Mouse (Mus musculus) kidney, postnatal 14 days (tissue): Measurements from ENCODE around the gene Dad1.

Experiments
- DNase-seq: peaks from one replicate; pipeline ENCODE4 v3.0.0; 2022; ENCODE audit warnings: mixed read lengths

Gene Dad1

DNA sequence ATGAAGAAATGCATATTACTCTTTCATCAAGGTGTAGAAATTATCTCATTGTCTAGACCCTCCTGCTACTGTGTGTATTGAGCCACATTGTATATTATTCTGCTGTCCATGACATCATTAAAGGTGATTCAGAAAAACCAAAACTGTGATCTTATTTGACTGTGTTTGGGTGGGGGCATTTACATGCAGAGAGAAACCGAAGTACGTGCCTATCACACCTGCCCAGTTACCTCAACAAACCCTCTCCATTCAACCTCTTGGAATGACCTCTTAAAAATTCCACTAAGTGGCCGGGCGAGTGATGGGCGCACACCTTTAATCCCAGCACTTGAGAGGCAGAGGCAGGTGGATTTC is 29.9 kb downstream of the Dad1 start:
- DNase-seq = no peak

GRCm38 (mm10) chr14:54223315-54224063 is 30.4 kb downstream of the Dad1 start:
- no peak for DNase-seq

DNA sequence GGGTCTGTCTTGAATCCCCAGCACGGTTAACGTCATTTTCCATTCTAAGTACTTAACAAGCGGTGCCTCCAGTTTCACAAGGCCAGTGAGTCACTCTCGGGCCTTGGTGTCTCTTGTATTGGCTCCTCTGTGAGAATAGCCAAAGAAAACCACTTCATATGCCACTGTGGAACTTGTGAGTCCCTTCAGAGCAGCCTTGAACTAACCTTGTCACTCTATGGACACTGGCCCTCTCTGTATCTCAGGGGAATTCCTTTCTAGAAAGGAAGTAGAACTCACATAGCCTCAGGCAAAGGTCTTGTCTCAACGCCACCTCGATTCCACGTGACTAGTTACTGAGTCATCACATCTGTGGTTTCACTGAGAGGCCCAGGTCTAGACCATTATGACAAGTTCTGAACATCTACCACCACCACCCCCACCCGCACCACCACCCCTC is 31.6 kb downstream of the Dad1 start:
- no peak for DNase-seq

GRCm38 (mm10) chr14:54221641-54222040 is 32.3 kb downstream of the Dad1 start:
- DNase-seq = no peak

GRCm38 (mm10) chr14:54220726-54221494 is 33.0 kb downstream of the Dad1 start:
- DNase-seq = no peak

GRCm38 (mm10) chr14:54219849-54220248 is 34.1 kb downstream of the Dad1 start:
- DNase-seq = no peak

- no peak for DNase-seq
Measured at GRCm38 (mm10) chr14:54219256-54219655, 34.6 kb downstream of the Dad1 start.

GRCm38 (mm10) chr14:54218721-54219120 is 35.2 kb downstream of the Dad1 start:
- no peak for DNase-seq

DNA sequence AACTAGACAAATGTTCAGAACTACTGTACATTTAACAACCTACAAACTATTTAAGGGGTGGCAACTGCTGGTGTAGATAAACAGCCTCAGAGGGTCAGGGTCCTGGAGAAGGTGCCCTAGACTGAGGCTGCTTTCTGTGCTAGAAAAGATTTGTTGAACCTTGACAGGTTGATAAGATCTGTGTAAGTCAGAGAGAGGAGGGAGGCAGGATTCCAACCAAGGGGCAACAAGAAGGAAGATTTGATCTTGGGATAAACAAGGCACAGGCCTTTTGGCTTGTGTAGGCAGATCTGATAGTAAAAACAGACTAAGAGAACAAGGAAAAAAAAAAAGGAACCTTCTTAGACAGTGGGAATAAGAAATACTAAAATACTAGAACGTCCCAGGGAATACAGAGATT is 35.7 kb downstream of the Dad1 start:
- DNase-seq = no peak

DNA sequence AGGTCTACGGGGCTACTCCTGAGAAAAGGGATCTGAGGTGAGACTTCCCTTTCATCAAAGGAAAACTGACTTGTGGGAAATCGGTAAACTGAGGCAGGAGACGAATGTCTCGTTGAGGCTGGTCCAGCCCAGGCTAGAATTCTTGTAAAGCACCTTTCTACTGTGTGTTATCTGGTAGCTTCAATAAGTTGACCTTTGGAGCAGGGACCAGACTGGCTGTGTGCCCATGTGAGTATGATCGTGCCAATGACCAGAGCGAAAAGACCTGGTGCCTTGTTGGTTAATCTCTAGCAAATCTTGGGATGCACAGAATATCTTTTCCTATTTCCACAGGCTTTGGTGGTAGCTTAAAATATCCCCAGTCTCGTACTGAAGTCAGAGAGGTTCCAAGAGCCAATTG is 37.8 kb downstream of the Dad1 start:
- DNase-seq = peak; percentile 63

DNA sequence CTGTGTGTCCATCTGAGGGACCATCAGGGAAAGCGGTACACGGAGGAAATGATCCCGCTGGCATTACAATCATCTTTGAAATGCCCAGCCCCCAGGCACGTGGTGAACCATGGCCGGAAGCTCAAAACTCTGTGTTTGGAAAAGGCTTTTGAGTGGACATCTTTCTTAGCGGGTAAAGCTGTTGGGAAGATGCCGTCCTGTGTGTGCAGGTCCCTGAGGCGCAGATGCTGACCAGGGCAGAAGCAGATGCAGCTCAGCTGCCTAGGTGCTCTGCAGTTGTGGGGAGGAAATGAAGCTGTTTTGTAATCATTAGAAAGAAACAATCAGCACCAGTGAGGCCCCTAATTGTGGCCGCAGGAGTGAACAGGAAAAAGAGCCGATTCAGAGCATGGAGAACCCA is 39.0 kb downstream of the Dad1 start:
- DNase-seq = no peak

DNA sequence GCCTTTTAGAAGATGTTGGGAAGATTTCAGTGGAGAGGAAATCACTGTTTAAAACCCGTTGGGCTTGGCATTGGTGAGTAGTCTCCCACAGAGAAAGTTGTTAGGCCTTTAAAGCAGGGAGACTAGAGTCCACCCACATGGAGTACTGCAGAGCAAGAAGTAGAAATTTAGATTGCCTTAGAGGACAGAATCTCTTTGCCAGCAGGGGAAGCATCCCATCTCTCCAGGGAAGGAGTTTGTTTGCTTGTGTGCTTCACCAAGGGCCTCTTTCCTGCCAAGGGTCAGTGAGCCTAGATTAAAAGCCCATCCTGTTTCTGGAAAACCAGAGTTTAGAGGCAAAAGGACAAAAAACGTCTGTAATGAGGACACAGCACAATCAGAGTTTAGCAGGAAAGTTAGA is 39.4 kb downstream of the Dad1 start:
- peak; percentile 38 for DNase-seq

GRCm38 (mm10) chr14:54213734-54214133 is 40.2 kb downstream of the Dad1 start:
- DNase-seq = no peak

- no peak for DNase-seq
Measured at GRCm38 (mm10) chr14:54211755-54212154, 42.1 kb downstream of the Dad1 start.

DNA sequence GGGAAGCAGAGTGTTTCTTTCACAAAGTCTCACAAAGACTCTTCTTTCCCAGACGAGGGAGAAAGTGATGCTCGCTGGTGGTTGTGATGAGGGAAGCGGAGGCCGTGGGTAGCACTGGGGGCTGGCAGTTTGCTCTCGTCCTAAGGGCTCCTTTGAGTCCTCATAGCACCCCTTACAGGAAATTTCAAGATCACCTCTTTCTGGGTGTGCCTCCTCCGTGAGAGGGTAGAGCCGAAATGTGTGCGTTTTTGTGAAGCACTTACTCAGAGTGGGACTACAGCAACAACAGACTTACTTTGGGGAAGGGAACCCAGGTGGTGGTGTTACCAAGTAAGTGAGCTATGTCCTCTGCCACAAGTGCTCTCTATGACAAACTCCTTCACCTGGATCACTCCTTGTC is 42.7 kb downstream of the Dad1 start:
- no peak for DNase-seq

DNA sequence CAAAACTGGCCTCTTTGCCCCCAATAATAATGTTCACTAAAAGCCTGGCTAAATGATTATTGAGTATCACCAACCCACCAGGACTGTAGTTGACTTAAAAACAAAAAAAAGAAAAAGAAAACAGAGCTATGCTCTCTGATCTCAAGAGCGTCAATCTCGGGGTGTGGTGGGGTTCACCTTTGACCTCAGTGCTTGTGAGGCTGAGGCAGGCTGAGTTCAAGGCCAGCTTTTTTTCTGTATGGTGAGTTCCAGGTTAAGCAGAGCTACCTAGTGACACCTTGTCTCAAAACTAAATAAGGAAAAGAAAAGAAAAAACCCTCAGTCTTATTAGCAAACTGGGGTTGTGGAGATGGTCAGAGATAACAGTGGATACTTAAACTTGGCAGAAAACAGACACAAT is 43.5 kb downstream of the Dad1 start:
- no peak for DNase-seq

DNA sequence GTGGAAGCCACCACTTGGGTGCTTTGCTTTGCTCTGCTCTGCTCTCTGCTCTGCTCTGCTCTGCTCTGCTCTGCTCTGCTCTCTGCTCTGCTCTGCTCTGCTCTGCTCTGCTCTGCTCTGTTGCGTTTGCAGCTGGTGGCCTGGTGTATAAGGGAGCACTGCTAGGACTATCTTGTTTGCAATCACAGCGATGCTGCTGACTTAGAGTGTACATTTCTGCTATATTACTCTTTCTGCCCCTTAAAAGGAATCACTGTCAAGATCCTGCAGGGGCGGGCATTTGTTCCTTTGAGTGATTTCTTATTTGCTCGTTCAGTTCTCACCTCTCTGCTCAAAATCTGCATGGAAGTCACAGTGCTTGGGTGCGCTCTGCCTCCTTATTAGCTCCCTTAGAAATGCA is 44.0 kb downstream of the Dad1 start:
- DNase-seq = no peak

- DNase-seq = no peak
Measured at GRCm38 (mm10) chr14:54208741-54209140, 45.2 kb downstream of the Dad1 start.

- DNase-seq = no peak
Measured at GRCm38 (mm10) chr14:54207924-54208323, 46.0 kb downstream of the Dad1 start.

DNA sequence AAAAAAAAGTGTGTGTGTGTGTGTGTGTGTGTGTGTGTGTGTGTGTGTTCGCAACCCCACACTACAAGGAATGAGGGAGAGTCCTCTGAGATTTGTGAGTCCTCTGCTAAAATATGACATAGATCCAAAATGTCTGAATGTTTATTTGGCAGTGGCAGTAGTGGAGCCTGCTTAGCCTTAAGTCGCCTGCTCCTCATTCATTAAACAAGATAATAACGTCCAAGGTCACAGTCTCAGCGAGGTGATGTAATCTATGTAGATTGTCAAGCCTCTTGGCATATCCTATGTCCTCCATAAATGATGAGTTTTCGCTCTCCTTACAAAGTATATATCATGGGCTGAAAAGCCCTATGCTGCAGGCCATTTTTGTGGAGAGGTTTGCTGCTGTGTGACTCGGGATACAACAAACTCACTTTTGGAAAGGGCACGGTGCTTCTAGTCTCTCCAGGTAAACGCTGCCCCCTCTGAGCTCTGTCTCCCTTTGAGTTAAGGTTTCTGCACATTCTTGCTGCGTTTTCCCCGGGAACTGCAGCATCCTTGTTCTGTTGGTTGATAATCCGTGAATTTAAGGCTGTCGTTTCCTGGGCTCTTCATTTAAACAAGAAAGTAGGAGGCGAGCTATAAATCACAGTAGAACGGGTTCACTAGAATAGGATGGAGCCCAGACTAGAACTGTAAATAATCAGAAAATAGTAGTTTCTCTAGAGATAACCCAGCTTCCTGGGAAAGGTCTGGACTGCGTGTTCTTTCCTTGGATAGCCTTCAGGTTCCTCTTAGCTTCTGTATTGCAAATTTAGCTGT is 47.0 kb downstream of the Dad1 start:
- no peak for DNase-seq

GRCm38 (mm10) chr14:54206309-54206708 is 47.6 kb downstream of the Dad1 start:
- DNase-seq = no peak

- no peak for DNase-seq
Measured at GRCm38 (mm10) chr14:54205904-54206303, 48.0 kb downstream of the Dad1 start.

DNA sequence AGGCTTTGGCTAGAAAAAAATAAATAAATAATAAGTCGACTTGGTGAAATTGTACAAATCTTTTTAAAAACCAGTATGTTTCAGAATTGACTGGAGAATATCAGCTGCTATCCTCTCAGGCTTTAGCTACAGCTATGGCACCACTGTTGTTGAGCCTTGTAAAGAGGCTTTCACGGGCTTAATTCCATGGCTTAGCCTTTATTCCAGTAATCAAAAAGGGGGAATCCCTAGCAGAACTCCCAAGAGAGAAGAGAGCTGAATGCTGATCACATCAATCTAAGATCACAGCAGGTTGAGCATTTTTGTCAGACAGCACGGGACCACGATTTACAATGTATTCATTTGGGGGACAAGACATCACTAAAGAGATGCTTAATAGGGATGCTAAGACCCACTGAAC is 49.1 kb downstream of the Dad1 start:
- no peak for DNase-seq

DNA sequence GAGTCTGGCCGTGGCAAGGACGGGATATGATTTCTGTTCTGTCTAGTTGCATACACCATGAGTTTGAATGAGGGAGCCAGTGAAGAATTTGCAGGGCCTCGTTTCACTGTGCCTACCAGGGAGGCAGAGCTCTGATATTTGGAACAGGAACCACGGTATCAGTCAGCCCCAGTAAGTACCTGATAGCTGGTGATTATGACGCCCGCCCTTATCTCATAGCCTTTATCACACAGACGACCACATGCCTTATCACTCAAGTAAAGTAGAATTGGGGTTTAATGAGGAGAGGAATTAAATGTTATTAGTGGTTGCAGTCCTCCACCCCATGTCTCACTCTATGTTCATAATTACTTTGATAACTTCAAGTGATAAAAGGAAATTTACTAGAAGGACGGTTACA is 49.6 kb downstream of the Dad1 start:
- DNase-seq = no peak
